27 mouse cellular contexts compared by ENCODE assay signal in the genomic region with DNA sequence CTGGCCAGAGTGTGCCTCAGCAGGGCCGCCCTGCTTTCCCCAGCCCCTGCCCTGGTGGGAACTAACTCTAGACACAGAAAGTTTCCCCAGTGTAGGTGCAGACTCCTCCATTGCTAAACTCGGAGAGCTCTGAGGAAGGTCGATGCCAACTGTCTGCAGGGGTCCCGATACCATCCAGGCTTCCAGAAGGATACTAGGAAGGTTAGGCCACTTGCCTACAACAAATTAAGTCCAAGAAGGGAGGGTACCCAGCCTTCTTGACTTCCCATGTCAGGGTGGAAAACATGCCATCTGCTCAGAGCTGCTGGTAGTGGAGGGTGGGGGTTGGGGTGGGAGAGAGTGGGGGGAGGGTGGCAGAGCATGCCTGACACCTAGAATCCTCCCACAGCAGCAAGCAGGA. TPM values are rescaled to one million over a fixed set of nuclear protein-coding genes. Genes with fewer than 3 reads are reported as not detected.
DNase-seq lines count a peak whose midpoint lies in the region; ATAC-seq and TF ChIP-seq lines count a peak whose summit lies in the region.
"Had no signal": no experiment of that assay in that cellular context is flagged by ENCODE, and none has a peak within 500 bp of the region (broad histone marks: within the 10 kb centered on the region; RNA-seq: fewer than 3 reads in every experiment).

No protein-coding gene starts in this region.

- no peak for TF ChIP-seq CTCF in kidney, adult 2 months (conservative IDR thresholded peaks at IDR 0.05; ENCODE audit: insufficient read depth, insufficient read length, low read depth, low read length)

- no peak overlapping the region for H3K4me3 ChIP-seq in heart, embryonic 13.5 days
- no peak overlapping the region for H3K4me3 ChIP-seq in midbrain, embryonic 10.5 days
- no peak overlapping the region for H3K4me3 ChIP-seq in midbrain, embryonic 14.5 days (replicated peaks; ENCODE audit: low read depth, low read length)
- H3K4me3 ChIP-seq in liver, embryonic 11.5 days (ENCODE audit: low read depth, low read length): no peak overlapping the region
- H3K4me3 ChIP-seq in kidney, adult 2 months (ENCODE audit: insufficient read depth, low read depth, low read length): no peak overlapping the region
- H3K4me3 ChIP-seq: erythroblast, embryonic 14.5 days had no signal

- H3K9ac ChIP-seq in heart, embryonic 13.5 days: peak overlapping the region; percentile 44; the same call in 1 of the 2 replicates
- H3K9ac ChIP-seq in midbrain, embryonic 14.5 days (replicated peaks; ENCODE audit: low read length): no peak overlapping the region
- peak overlapping the region; percentile 49; the same call in 1 of the 2 replicates for H3K9ac ChIP-seq in liver, embryonic 11.5 days (ENCODE audit: low read depth, low read length)

- H3K27ac ChIP-seq in heart, embryonic 13.5 days (replicated peaks): no peak overlapping the region
- H3K27ac ChIP-seq in midbrain, embryonic 10.5 days (replicated peaks): peak overlapping the region; percentile 24; the same call in 1 of the 2 replicates
- no peak overlapping the region for H3K27ac ChIP-seq in midbrain, embryonic 14.5 days (replicated peaks; ENCODE audit: low read depth, low read length)
- H3K27ac ChIP-seq in liver, embryonic 11.5 days (ENCODE audit: low read depth, low read length): peak overlapping the region; percentile 88
- no peak overlapping the region for H3K27ac ChIP-seq in kidney, adult 2 months (ENCODE audit: insufficient read depth, low read depth, low read length)

- TF ChIP-seq POLR2A in kidney, adult 2 months (IDR thresholded peaks at IDR 0.05; ENCODE audit: low read depth, low read length): no peak

- peaks cover 50% of the 10 kb centered on the region for H3K4me1 ChIP-seq in heart, embryonic 13.5 days
- peaks cover 74% of the 10 kb centered on the region for H3K4me1 ChIP-seq in midbrain, embryonic 10.5 days
- H3K4me1 ChIP-seq in midbrain, embryonic 14.5 days (ENCODE audit: control insufficient read depth, insufficient read depth, low read length): peaks cover 14% of the 10 kb centered on the region
- H3K4me1 ChIP-seq in liver, embryonic 11.5 days (replicated peaks; ENCODE audit: control insufficient read depth, insufficient read depth, low read length): peaks cover 78% of the 10 kb centered on the region
- H3K4me1 ChIP-seq in kidney, adult 2 months (ENCODE audit: control insufficient read depth, insufficient read depth, low read length): peaks cover 9% of the 10 kb centered on the region; the same call in 1 of the 2 replicates

- DNase-seq in heart, postnatal 10 days: no peak
- no peak for DNase-seq in midbrain, embryonic 10.5 days (ENCODE audit: low spot score)
- no peak for DNase-seq in midbrain, embryonic 14.5 days
- DNase-seq in liver, embryonic 11.5 days (ENCODE audit: low spot score): no peak
- DNase-seq in spleen, postnatal 4 days (ENCODE audit: low spot score in 2 of 2): no peak
- no peak for DNase-seq in kidney, adult 2 months
- DNase-seq: cerebellum, adult 11-12 months; gastrocnemius, postnatal 14 days; heart, postnatal 4 days; layer of hippocampus, postnatal 36 days; right cerebral cortex, adult 18-20 months had no signal

- intact Hi-C loops in heart, postnatal 10 days (cut with DNase I): no loop called here

- 72% methylated on average over 4 of the region's 4 CpGs for WGBS in heart, embryonic 13.5 days
- 76% methylated on average over 4 of the region's 4 CpGs for WGBS in midbrain, embryonic 10.5 days
- 79% methylated on average over 4 of the region's 4 CpGs for WGBS in midbrain, embryonic 14.5 days
- WGBS in liver, embryonic 11.5 days: 57% methylated on average over 4 of the region's 4 CpGs
- WGBS in kidney, adult 2 months: 75% methylated on average over 4 of the region's 4 CpGs

- ATAC-seq in heart, embryonic 13.5 days (ENCODE audit: extremely low read depth, insufficient number of reproducible peaks, low FRiP score, low TSS enrichment): no peak
- ATAC-seq in midbrain, embryonic 14.5 days (ENCODE audit: low FRiP score, low TSS enrichment): no peak
- ATAC-seq in liver, embryonic 11.5 days (replicated peaks; ENCODE audit: low FRiP score): no peak

- no peak overlapping the region for H3K4me2 ChIP-seq in heart, embryonic 13.5 days
- no peak overlapping the region for H3K4me2 ChIP-seq in midbrain, embryonic 14.5 days (ENCODE audit: low read length)
- peak overlapping the region; percentile 45 for H3K4me2 ChIP-seq in liver, embryonic 11.5 days

- no peaks in the 10 kb centered on the region for H3K36me3 ChIP-seq in heart, embryonic 13.5 days
- no peaks in the 10 kb centered on the region for H3K36me3 ChIP-seq in midbrain, embryonic 10.5 days
- no peaks in the 10 kb centered on the region for H3K36me3 ChIP-seq in midbrain, embryonic 14.5 days (ENCODE audit: control insufficient read depth, insufficient read depth, low read length)
- H3K36me3 ChIP-seq in liver, embryonic 11.5 days (ENCODE audit: control insufficient read depth, insufficient read depth, low read length): no peaks in the 10 kb centered on the region
- H3K36me3 ChIP-seq in kidney, adult 2 months (ENCODE audit: control insufficient read depth, insufficient read depth, low read length): no peaks in the 10 kb centered on the region

- H3K27me3 ChIP-seq in heart, embryonic 13.5 days (replicated peaks): peaks cover 7% of the 10 kb centered on the region; the same call in 1 of the 2 replicates
- no peaks in the 10 kb centered on the region for H3K27me3 ChIP-seq in midbrain, embryonic 10.5 days (ENCODE audit: low read depth, poor library complexity, severe bottlenecking)
- no peaks in the 10 kb centered on the region for H3K27me3 ChIP-seq in midbrain, embryonic 14.5 days (ENCODE audit: control insufficient read depth, insufficient read depth, low read length)
- H3K27me3 ChIP-seq in liver, embryonic 11.5 days (replicated peaks; ENCODE audit: control insufficient read depth, insufficient read depth, low read length): no peaks in the 10 kb centered on the region
- no peaks in the 10 kb centered on the region for H3K27me3 ChIP-seq in kidney, adult 2 months (replicated peaks; ENCODE audit: control insufficient read depth, insufficient read depth, low read length)

- H3K9me3 ChIP-seq in heart, embryonic 13.5 days: no peaks in the 10 kb centered on the region
- H3K9me3 ChIP-seq in midbrain, embryonic 10.5 days (replicated peaks): no peaks in the 10 kb centered on the region
- H3K9me3 ChIP-seq in midbrain, embryonic 14.5 days (ENCODE audit: control insufficient read depth, low read length): no peaks in the 10 kb centered on the region
- no peaks in the 10 kb centered on the region for H3K9me3 ChIP-seq in liver, embryonic 11.5 days (ENCODE audit: control insufficient read depth, low read length)

RNA-seq across cellular contexts. Expression of gene Nol4l, which starts 15.0 kb away (rescaled TPM):
- 10.5 and 11.0 TPM in 2 replicates for polyA plus RNA-seq in heart, embryonic 13.5 days (2015; fragmentation: Nextera tagmentation; extraction: Ambion mirVana)
- total RNA-seq in heart, postnatal 10 days (2021): 10 to 100 TPM in 1 of 2 experiments, 1 to 10 TPM in 1; 9.5 to 10.4 TPM
- 12.8 and 16.8 TPM in 2 replicates for polyA plus RNA-seq in midbrain, embryonic 10.5 days (2016; fragmentation: Nextera tagmentation; extraction: Ambion mirVana)
- 44.8 and 51.7 TPM in 2 replicates for polyA plus RNA-seq in midbrain, embryonic 14.5 days (2014; fragmentation: Nextera tagmentation; extraction: Ambion mirVana)
- polyA plus RNA-seq in liver, embryonic 11.5 days (2014; fragmentation: Nextera tagmentation; extraction: Ambion mirVana): 14.1 and 15.8 TPM in 2 replicates
- polyA plus RNA-seq in kidney, adult 2 months (2012; rRNA removed): 11.9 and 14.5 TPM in 2 replicates

RNA-seq across cellular contexts. Expression of gene 4930404H24Rik, which starts 52.2 kb away (rescaled TPM):
- not detected in 2 replicates for polyA plus RNA-seq in heart, embryonic 13.5 days (2015; fragmentation: Nextera tagmentation; extraction: Ambion mirVana)
- not detected for total RNA-seq in heart, postnatal 10 days (2021)
- not detected in 2 replicates for polyA plus RNA-seq in midbrain, embryonic 10.5 days (2016; fragmentation: Nextera tagmentation; extraction: Ambion mirVana)
- not detected in 2 replicates for polyA plus RNA-seq in midbrain, embryonic 14.5 days (2014; fragmentation: Nextera tagmentation; extraction: Ambion mirVana)
- not detected in 2 replicates for polyA plus RNA-seq in liver, embryonic 11.5 days (2014; fragmentation: Nextera tagmentation; extraction: Ambion mirVana)
- not detected in 2 replicates for polyA plus RNA-seq in kidney, adult 2 months (2012; rRNA removed)
- total RNA-seq: adrenal gland, postnatal 4 days; common myeloid progenitor, adult 5-6 weeks; ES-E14; gastrocnemius, postnatal 14 days; heart, adult 8-10 months; heart, postnatal 4 days; layer of hippocampus, postnatal 36 days; megakaryocyte-erythroid progenitor cell, adult 5-6 weeks had no signal
- polyA plus RNA-seq: embryonic facial prominence, embryonic 11.5 days; erythroblast, embryonic 14.5 days; intestine, embryonic 14.5 days; kidney, embryonic 14.5 days; large intestine, adult 2 months; limb, embryonic 11.5 days; lung, embryonic 16.5 days; neural tube, embryonic 11.5 days; stomach, embryonic 14.5 days; thymus, postnatal 0 days had no signal

Comparison
In these comparisons a context has a peak if more than half of its experiments do, and no peak if none do; other contexts are left out.
1. H3K27ac ChIP-seq: peak in midbrain, embryonic 10.5 days (single experiment) and liver, embryonic 11.5 days (single experiment); none in heart, embryonic 13.5 days (single experiment), midbrain, embryonic 14.5 days (single experiment) and kidney, adult 2 months (single experiment).